Mouse (Mus musculus): ENCODE data around the gene Nqo1.

Nqo1 gene

GRCm38 (mm10) chr8:107405935-107406334 lies 2.9 kb upstream of the Nqo1 start:
- DNase-seq (ENCODE audit: low read depth, low spot score) = no peak

- no peak for DNase-seq (ENCODE audit: low read depth, low spot score)
Measured at GRCm38 (mm10) chr8:107404057-107404456, 1.1 kb upstream of the Nqo1 start.

GRCm38 (mm10) chr8:107401866-107402265 lies 1.1 kb downstream of the Nqo1 start:
- DNase-seq (ENCODE audit: low read depth, low spot score) = no peak

- no peak for DNase-seq (ENCODE audit: low read depth, low spot score)
Measured at GRCm38 (mm10) chr8:107399495-107399894, 3.5 kb downstream of the Nqo1 start.

- no peak for DNase-seq (ENCODE audit: low read depth, low spot score)
Measured at GRCm38 (mm10) chr8:107397665-107398064, 5.3 kb downstream of the Nqo1 start.

GRCm38 (mm10) chr8:107396106-107396670 lies 6.8 kb downstream of the Nqo1 start:
- no peak for DNase-seq (ENCODE audit: low read depth, low spot score)

GRCm38 (mm10) chr8:107395397-107395796 lies 7.6 kb downstream of the Nqo1 start:
- DNase-seq (ENCODE audit: low read depth, low spot score) = no peak

- no peak for DNase-seq (ENCODE audit: low read depth, low spot score)
Measured at GRCm38 (mm10) chr8:107391136-107391516, 11.9 kb downstream of the Nqo1 start.

GRCm38 (mm10) chr8:107390476-107391135 lies 12.4 kb downstream of the Nqo1 start:
- DNase-seq (ENCODE audit: low read depth, low spot score) = no peak

- no peak for DNase-seq (ENCODE audit: low read depth, low spot score)
Measured at GRCm38 (mm10) chr8:107389557-107389956, 13.4 kb downstream of the Nqo1 start.

GRCm38 (mm10) chr8:107387861-107388260 lies 15.1 kb downstream of the Nqo1 start:
- peak; percentile 75 for DNase-seq (ENCODE audit: low read depth, low spot score)

GRCm38 (mm10) chr8:107386642-107387041 lies 16.4 kb downstream of the Nqo1 start:
- peak; percentile 78 for DNase-seq (ENCODE audit: low read depth, low spot score)

- DNase-seq (ENCODE audit: low read depth, low spot score) = no peak
Measured at GRCm38 (mm10) chr8:107386171-107386570, 16.8 kb downstream of the Nqo1 start.

GRCm38 (mm10) chr8:107385063-107385462 lies 17.9 kb downstream of the Nqo1 start:
- DNase-seq (ENCODE audit: low read depth, low spot score) = no peak

- no peak for DNase-seq (ENCODE audit: low read depth, low spot score)
Measured at GRCm38 (mm10) chr8:107384651-107385050, 18.4 kb downstream of the Nqo1 start.

GRCm38 (mm10) chr8:107382898-107383297 lies 20.1 kb downstream of the Nqo1 start:
- no peak for DNase-seq (ENCODE audit: low read depth, low spot score)

GRCm38 (mm10) chr8:107381666-107382065 lies 21.3 kb downstream of the Nqo1 start:
- DNase-seq (ENCODE audit: low read depth, low spot score) = no peak

- no peak for DNase-seq (ENCODE audit: low read depth, low spot score)
Measured at GRCm38 (mm10) chr8:107380734-107381133, 22.3 kb downstream of the Nqo1 start.

GRCm38 (mm10) chr8:107377346-107377745 lies 25.7 kb downstream of the Nqo1 start:
- no peak for DNase-seq (ENCODE audit: low read depth, low spot score)

GRCm38 (mm10) chr8:107370311-107370710 lies 32.7 kb downstream of the Nqo1 start:
- no peak for DNase-seq (ENCODE audit: low read depth, low spot score)
